Mouse (Mus musculus): ENCODE data around the gene Serpina10.
"Not testable (repeated sequence)": the region's sequence is repeated elsewhere in the genome, so short reads cannot be mapped to it uniquely, and the experiment has no call there.

Gene Serpina10

GRCm38 (mm10) chr12:103631203-103631612 is at the start of gene Serpina10:
Serpina10 (minus strand) TSS chr12:103631444.
- DNase-seq: no peak

- DNase-seq: not testable (repeated sequence)
Measured at GRCm38 (mm10) chr12:103679853-103680252, 48.6 kb upstream of the Serpina10 start.

DNA sequence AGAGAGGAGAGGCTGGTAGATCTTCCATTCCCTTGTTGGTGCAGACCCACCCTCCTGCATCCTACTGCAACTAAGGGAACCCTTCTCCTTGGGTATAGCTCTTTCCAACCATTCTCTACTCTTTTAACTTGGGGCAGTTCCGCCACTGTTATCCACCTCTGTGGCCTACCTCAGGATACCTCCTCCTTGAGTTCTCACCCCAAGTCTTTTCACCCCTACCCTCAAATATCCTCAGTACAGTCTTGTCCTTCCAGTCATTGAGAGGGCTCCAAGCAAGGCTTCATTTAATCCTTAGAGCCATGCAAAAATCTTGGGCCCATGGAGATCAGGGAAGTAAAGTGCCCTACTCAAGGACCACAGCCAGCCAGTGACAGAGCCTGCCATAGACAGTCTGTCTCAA is 44.8 kb upstream of the Serpina10 start, which contains the start of gene Serpina16:
Gene Serpina16 (minus strand): TSS at position 101 of the 400 bp plus-strand sequence.
- no peak for DNase-seq

GRCm38 (mm10) chr12:103673179-103673578 is 41.9 kb upstream of the Serpina10 start:
- no peak for DNase-seq

- DNase-seq: no peak
Measured at GRCm38 (mm10) chr12:103671483-103671882, 40.2 kb upstream of the Serpina10 start.

GRCm38 (mm10) chr12:103670964-103671363 is 39.7 kb upstream of the Serpina10 start:
- DNase-seq: no peak

- DNase-seq: no peak
Measured at GRCm38 (mm10) chr12:103670344-103670743, 39.1 kb upstream of the Serpina10 start.

GRCm38 (mm10) chr12:103665286-103665685 is 34.0 kb upstream of the Serpina10 start:
- no peak for DNase-seq

- DNase-seq: not testable (repeated sequence)
Measured at GRCm38 (mm10) chr12:103662053-103662452, 30.8 kb upstream of the Serpina10 start.

GRCm38 (mm10) chr12:103660076-103660475 is 28.8 kb upstream of the Serpina10 start:
- no peak for DNase-seq

GRCm38 (mm10) chr12:103659171-103659570 is 27.9 kb upstream of the Serpina10 start:
- DNase-seq: no peak

- DNase-seq: no peak
Measured at GRCm38 (mm10) chr12:103657991-103658390, 26.7 kb upstream of the Serpina10 start.

DNA sequence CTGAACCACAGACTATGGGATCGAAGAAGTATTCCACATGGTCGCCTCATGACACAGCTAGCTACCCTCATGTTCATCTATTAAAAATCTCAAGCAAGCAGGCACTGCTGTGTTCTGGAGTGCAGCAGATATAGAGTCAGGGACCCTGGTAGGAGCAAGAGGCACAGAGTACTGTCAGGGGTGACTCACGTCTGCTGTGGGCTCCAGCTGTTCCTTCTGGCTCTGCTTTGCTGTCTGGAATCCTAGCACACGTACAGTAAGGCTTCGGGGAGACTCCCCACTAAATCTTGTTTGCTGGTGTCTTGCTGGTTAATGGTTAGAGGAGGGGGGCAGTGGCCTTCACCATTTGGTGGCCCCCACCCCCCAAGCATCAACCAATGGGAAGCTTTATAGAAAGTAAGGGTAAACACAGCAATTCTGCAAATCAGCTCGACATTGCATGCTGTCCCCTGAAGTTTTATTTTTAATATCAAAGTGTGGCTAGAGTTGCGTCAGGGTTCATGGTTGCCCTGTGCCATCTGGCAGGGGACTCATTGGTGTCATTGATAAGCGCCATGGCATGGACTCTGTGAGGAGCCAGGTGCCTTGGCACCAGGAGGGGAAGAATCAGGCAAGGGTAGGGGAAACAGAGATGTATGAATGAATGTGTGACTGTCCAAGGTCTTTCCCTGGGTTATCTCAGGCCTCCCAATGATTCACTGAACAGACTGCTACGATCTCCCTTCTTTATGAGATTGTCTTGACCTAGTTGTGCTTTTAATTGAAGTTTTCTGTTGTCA is 25.8 kb upstream of the Serpina10 start, which contains the start of gene Serpina6:
Gene Serpina6 (minus strand): TSS at position 365 of the 779 bp plus-strand sequence.
- no peak for DNase-seq

DNA sequence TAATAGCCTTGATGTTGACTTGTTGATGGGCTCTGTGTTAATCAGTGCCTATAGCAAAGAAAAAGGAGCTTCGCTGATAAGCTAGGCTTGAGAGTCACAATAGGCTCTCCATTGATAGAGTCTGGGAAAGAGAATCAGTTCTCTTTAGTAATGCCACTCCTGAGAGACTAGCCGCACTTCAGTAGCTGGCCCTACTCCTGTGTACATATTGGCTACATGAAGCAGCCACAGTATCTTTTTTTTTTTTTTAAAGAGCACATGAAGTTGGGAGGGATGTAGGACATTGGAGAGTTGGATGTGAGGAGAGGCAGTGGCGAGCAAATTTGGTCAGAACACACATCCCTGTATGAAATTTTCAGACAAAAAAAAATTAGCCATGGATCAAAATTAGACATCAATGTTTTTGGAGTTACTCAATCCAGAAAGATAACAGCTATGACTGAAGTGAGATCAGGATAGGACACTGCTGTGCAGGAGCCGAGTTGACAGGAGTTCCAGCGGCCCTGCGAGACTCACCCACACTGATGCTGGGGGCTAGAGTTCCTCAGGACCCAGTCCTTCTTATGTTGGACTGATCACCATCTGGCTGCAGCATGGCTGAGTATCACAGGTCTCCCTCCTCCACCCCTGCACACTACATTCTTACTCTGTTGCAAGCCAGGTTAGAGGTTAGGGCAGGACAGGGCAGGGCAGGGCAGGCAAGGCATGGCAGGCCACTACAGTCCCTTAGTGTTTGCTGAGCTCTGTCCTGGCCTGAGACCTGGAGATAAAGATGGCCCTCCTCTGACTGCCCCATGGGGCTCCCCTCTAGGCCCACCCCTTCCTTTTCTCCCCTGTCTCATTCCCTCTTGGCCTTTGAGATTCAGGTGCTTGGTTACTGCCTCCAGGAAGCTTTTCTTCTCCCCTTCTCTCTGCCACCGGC is 24.1 kb upstream of the Serpina10 start:
- DNase-seq: no peak

DNA sequence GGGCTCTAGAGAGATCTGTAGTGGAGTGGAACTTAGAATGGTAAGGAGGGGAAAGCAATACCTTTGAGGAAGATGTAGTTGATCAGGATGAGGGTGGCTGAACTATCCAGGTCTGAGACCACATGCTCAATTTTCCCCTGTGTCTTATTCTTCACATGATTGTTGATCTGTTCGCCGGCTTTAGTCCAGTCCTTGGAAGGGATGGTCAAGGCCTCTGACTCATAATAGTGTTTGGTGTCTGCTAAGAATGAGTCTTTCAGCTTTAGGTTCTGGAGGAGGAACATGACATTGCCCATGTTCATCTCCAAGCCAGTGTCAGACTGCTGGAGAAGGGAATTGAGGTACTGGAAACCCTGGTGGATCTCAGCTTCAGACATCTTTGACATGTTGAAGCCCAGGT is 22.6 kb upstream of the Serpina10 start:
- DNase-seq: no peak

GRCm38 (mm10) chr12:103646314-103646713 is 15.1 kb upstream of the Serpina10 start:
- DNase-seq: no peak

- no peak for DNase-seq
Measured at GRCm38 (mm10) chr12:103644601-103645000, 13.4 kb upstream of the Serpina10 start.

DNA sequence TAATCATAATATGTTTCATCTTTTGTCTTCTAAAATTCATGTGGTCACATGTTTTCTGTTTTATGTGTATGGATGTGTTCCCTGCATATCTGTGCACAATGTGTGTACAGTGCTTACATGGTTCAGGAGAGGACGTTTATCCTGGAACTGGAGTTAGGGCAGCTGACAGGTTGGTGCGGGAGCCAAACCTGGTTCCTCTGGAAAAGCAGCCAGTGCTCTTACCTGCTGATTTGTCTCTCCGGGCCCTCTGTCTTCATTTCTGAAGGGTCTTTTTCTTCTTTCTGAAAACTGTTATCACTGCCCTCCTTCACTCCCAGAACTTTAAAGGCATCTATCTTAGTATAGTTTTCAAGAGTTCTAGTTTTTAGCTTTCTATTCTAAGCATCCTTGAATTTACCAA is 12.6 kb upstream of the Serpina10 start:
- no peak for DNase-seq

DNA sequence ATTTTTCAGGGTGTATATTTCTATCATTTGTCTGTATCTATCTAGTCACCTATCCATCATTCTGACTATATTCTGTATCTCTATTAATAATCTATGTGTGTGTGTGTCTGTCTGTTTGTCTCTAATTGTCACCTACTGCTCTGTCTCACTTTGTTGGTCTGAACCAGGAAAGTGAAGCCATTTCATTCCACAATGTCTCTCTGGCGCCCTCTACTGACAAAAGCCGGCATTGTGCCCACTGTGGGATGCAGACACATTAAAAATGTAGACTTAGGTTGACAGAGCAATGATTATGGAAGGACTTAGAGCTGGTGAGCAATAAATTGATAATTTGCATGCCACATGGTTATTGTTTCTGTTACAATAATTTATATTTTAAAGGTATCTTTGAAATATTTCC is 12.1 kb upstream of the Serpina10 start:
- peak; percentile 72 to 81 for DNase-seq

- no peak for DNase-seq
Measured at GRCm38 (mm10) chr12:103635846-103636245, 4.6 kb upstream of the Serpina10 start.

DNA sequence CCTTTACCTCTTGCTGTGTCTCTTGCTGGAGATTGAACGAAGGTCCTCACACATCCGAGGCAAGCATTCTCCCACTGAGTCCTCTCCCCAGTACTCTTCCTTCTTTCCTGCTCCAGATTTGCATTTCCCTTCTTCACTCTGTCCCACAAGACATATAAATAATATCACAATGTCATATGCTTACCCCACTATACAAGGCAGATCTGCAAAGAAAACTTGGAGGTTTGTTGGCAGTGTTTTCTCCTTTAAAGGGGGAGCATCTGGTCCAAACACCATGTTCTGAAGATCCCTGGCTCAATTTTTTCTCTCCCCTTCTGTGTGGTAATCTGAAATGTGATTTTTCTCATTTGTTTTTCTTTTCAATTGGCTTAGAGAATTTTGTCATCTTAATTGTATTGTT is 3.2 kb upstream of the Serpina10 start:
- DNase-seq: no peak

DNA sequence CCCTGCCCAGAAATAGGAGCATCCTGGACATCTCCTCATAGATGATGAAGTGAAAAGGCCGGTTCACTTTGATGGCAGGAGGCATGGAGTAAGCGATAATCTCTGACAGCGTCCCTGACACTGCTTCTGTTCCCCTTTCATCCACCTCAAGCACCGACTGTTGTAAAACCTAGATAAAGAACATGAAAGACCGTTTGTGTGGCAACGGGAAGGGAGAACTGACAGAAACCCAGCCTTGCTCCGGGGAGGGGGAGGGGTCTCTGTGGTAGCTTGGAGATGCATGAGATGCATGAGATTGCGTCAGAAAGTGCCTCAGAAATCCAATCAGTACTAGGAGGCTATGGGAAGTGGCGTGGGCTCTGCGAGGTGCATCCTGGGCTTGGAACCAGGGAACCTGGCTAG is 14.4 kb downstream of the Serpina10 start:
- no peak for DNase-seq

- DNase-seq: no peak
Measured at GRCm38 (mm10) chr12:103615734-103616133, 15.5 kb downstream of the Serpina10 start.

Data from cerebellum, postnatal 36 days (tissue).